Mouse (Mus musculus): ENCODE results near the gene Dhx37.
"Not testable (repeated sequence)": the region's sequence is repeated elsewhere in the genome, so short reads cannot be mapped to it uniquely, and the experiment has no call there.

Dhx37 gene

GRCm38 (mm10) chr5:125407910-125408575, 25.9 kb downstream of the Dhx37 start:
- DNase-seq (ENCODE audit: low spot score in 2 of 2), result no peak

- DNase-seq (ENCODE audit: low spot score in 2 of 2), result no peak
Measured at GRCm38 (mm10) chr5:125407020-125407830, 26.7 kb downstream of the Dhx37 start.

- peak; percentile 69 to 79 for DNase-seq (ENCODE audit: low spot score in 2 of 2)
Measured at GRCm38 (mm10) chr5:125406322-125407016, 27.5 kb downstream of the Dhx37 start.

GRCm38 (mm10) chr5:125405546-125406248, 28.2 kb downstream of the Dhx37 start:
- DNase-seq (ENCODE audit: low spot score in 2 of 2), result peak; percentile 89 to 90

- DNase-seq (ENCODE audit: low spot score in 2 of 2), result peak; percentile 59 to 86
Measured at GRCm38 (mm10) chr5:125404903-125405545, 28.9 kb downstream of the Dhx37 start.

- DNase-seq (ENCODE audit: low spot score in 2 of 2), result no peak
Measured at GRCm38 (mm10) chr5:125404536-125404902, 29.4 kb downstream of the Dhx37 start.

GRCm38 (mm10) chr5:125403481-125404465, 30.1 kb downstream of the Dhx37 start:
- DNase-seq (ENCODE audit: low spot score in 2 of 2), result peak; percentile 71 to 78

- no peak for DNase-seq (ENCODE audit: low spot score in 2 of 2)
Measured at GRCm38 (mm10) chr5:125402991-125403390, 30.9 kb downstream of the Dhx37 start.

GRCm38 (mm10) chr5:125402476-125402875, 31.4 kb downstream of the Dhx37 start:
- DNase-seq (ENCODE audit: low spot score in 2 of 2), result no peak

GRCm38 (mm10) chr5:125400903-125401302, 33.0 kb downstream of the Dhx37 start:
- DNase-seq (ENCODE audit: low spot score in 2 of 2), result no peak

- DNase-seq (ENCODE audit: low spot score in 2 of 2), result no peak
Measured at GRCm38 (mm10) chr5:125395008-125395407, 38.9 kb downstream of the Dhx37 start.

- peak; percentile 56 to 85 for DNase-seq (ENCODE audit: low spot score in 2 of 2)
Measured at GRCm38 (mm10) chr5:125393622-125394603, 40.0 kb downstream of the Dhx37 start.

- peak; percentile 95 to 98 for DNase-seq (ENCODE audit: low spot score in 2 of 2)
Measured at GRCm38 (mm10) chr5:125392977-125393621, 40.8 kb downstream of the Dhx37 start.

- DNase-seq (ENCODE audit: low spot score in 2 of 2), result peak in 1 of 2 experiments; percentile 40
Measured at GRCm38 (mm10) chr5:125392618-125392976, 41.3 kb downstream of the Dhx37 start.

GRCm38 (mm10) chr5:125392176-125392575, 41.7 kb downstream of the Dhx37 start:
- not testable (repeated sequence) for DNase-seq (ENCODE audit: low spot score in 2 of 2)

- peak in 1 of 2 experiments; percentile 28 for DNase-seq (ENCODE audit: low spot score in 2 of 2)
Measured at GRCm38 (mm10) chr5:125391609-125392008, 42.3 kb downstream of the Dhx37 start.

GRCm38 (mm10) chr5:125390906-125391477, 42.9 kb downstream of the Dhx37 start:
- DNase-seq (ENCODE audit: low spot score in 2 of 2), result no peak

All from spleen, postnatal 10 days (tissue).